ENCODE assay signal across 8 mouse cellular contexts in the genomic region with DNA sequence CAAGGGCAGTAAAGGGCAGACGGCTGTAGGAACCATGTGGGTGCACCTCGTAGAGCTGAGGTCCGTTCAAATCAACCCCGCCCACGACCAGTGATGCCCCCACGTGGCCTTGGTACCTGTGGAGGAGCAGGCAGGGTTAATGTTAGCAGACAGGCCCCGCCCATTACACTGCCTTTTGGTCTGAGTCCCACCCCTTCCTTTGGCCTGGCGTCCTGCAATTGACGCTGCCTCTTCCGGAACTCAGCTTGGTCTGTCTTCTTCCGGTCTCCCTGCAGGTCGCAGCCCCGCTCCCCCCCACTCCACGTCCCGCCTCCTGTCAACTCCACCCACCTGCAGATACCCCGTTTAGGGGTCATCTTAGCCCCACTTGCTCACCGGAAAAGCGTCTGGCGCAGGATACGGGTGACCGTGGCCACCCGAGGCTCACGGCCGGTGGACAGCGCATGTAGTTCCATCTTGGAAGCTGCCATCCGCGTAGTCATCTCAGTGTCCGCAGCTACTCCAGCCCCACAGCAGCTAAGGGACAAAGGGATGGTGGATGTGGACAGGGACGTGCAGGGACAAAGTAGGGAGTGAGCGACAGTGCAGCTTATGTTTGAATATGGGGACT. TPM values are rescaled to one million over a fixed set of nuclear protein-coding genes. Genes with fewer than 3 reads are reported as not detected.
DNase-seq lines count a peak whose midpoint lies in the region; ATAC-seq and TF ChIP-seq lines count a peak whose summit lies in the region.

No protein-coding gene starts in this region.

- H3K36me3 ChIP-seq in MEL (ENCODE audit: control insufficient read depth in 1 of 2, insufficient read depth in 2 of 2, low read length in 2 of 2), result peaks cover 0 to 13% of the 10 kb centered on the region in 2 experiments; a peak in 2 of 4 replicates
- H3K36me3 ChIP-seq in forebrain, postnatal 0 days (ENCODE audit: insufficient read depth), result peaks cover 9% of the 10 kb centered on the region
- H3K36me3 ChIP-seq in lung, embryonic 16.5 days (ENCODE audit: control insufficient read depth, insufficient read depth, low read length), result 0 out of 2 replicates have a peak, but pooled peaks cover 5% of the 10 kb centered on the region

- no peaks in the 10 kb centered on the region for H3K27me3 ChIP-seq in MEL (ENCODE audit: control insufficient read depth in 1 of 2, insufficient read depth in 2 of 2, low read length in 2 of 2)
- no peaks in the 10 kb centered on the region for H3K27me3 ChIP-seq in cerebellum, adult 2 months (ENCODE audit: control insufficient read depth, insufficient read depth, low read length)
- H3K27me3 ChIP-seq in forebrain, postnatal 0 days (ENCODE audit: insufficient read depth, low read length), result no peaks in the 10 kb centered on the region
- no peaks in the 10 kb centered on the region for H3K27me3 ChIP-seq in lung, embryonic 16.5 days (ENCODE audit: control insufficient read depth, insufficient read depth, low read depth, low read length)

- TF ChIP-seq RAD21 in MEL (IDR thresholded peaks at IDR 0.05; ENCODE audit: low read depth, low read length), result no peak

- H3K4me2 ChIP-seq in forebrain, postnatal 0 days (ENCODE audit: low read depth), result peak overlapping the region; percentile 94
- peak overlapping the region; percentile 72 for H3K4me2 ChIP-seq in lung, embryonic 16.5 days (ENCODE audit: low read depth, low read length)

- ATAC-seq in forebrain, postnatal 0 days, result peak; percentile 89
- peak; percentile 79 to 80 for ATAC-seq in hematopoietic stem cell, adult 5-6 weeks (replicated peaks in 1 of 2; ENCODE audit: insufficient read depth in 1 of 2, low FRiP score in 2 of 2, low TSS enrichment in 1 of 2, low read depth in 1 of 2, poor library complexity in 2 of 2, severe bottlenecking in 2 of 2)
- ATAC-seq in lung, embryonic 16.5 days (ENCODE audit: low read depth), result peak; percentile 92

- peak; percentile 96 for DNase-seq in MEL (ENCODE audit: low read depth, low spot score)
- peak; percentile 89 to 93 for DNase-seq in cerebellum, adult 2 months
- peak; percentile 85 for DNase-seq in forebrain, postnatal 0 days
- peak; percentile 68 for DNase-seq in layer of hippocampus, adult 9-10 months (ENCODE audit: low spot score)
- peak; percentile 68 for DNase-seq in ovary, postnatal 10 days (ENCODE audit: low spot score)
- DNase-seq in thymus, postnatal 10 days (ENCODE audit: low spot score in 2 of 2), result peak; percentile 47 to 57

- H3K4me3 ChIP-seq in MEL (ENCODE audit: control insufficient read depth in 1 of 2, insufficient read depth in 1 of 2, low read depth in 2 of 2, low read length in 2 of 2), result peak overlapping the region; percentile 67 to 85
- H3K4me3 ChIP-seq in cerebellum, adult 2 months (replicated peaks; ENCODE audit: insufficient read depth, low read depth, low read length), result peak overlapping the region; percentile 97
- H3K4me3 ChIP-seq in forebrain, postnatal 0 days (ENCODE audit: low read depth, low read length), result peak overlapping the region; percentile 58
- H3K4me3 ChIP-seq in lung, embryonic 16.5 days (ENCODE audit: low read length), result peak overlapping the region; percentile 80

- TF ChIP-seq CTCF in MEL (IDR thresholded peaks at IDR 0.05 in 2 of 3, conservative IDR thresholded peaks at IDR 0.05 in 1 of 3; ENCODE audit: control insufficient read depth in 1 of 3, insufficient read depth in 1 of 3, low read depth in 2 of 3, low read length in 3 of 3, poor library complexity in 1 of 3, severe bottlenecking in 1 of 3), result no peak
- TF ChIP-seq CTCF in cerebellum, adult 2 months (IDR thresholded peaks at IDR 0.05; ENCODE audit: borderline replicate concordance, insufficient read depth, low read depth, low read length), result no peak
- TF ChIP-seq CTCF in forebrain, postnatal 0 days (IDR thresholded peaks at IDR 0.05; ENCODE audit: low read depth), result no peak

- H3K79me2 ChIP-seq in MEL (ENCODE audit: control insufficient read depth, insufficient read depth, low read length, poor library complexity), result peaks cover 10% of the 10 kb centered on the region

- H3K27ac ChIP-seq in MEL (ENCODE audit: control insufficient read depth, low read depth, low read length), result peak overlapping the region; percentile 90
- H3K27ac ChIP-seq in cerebellum, adult 2 months (ENCODE audit: insufficient read depth, low read length), result peak overlapping the region; percentile 72
- H3K27ac ChIP-seq in forebrain, postnatal 0 days (ENCODE audit: low read depth, low read length), result peak overlapping the region; percentile 81
- peak overlapping the region; percentile 86 for H3K27ac ChIP-seq in lung, embryonic 16.5 days (ENCODE audit: low read length)

- H3K9me3 ChIP-seq in MEL (replicated peaks; ENCODE audit: insufficient read depth, low read length), result no peaks in the 10 kb centered on the region
- H3K9me3 ChIP-seq in forebrain, postnatal 0 days (ENCODE audit: low read length), result no peaks in the 10 kb centered on the region
- no peaks in the 10 kb centered on the region for H3K9me3 ChIP-seq in lung, embryonic 16.5 days (ENCODE audit: control insufficient read depth, low read length)

- TF ChIP-seq EP300 in MEL (IDR thresholded peaks at IDR 0.05; ENCODE audit: low read depth in 1 of 2, low read length in 2 of 2), result peak in 1 of 2 experiments; percentile 8; a peak in 1 of 4 replicates

- peaks cover 4 to 14% of the 10 kb centered on the region in 2 experiments; a peak in 3 of 4 replicates for H3K4me1 ChIP-seq in MEL (ENCODE audit: control insufficient read depth in 1 of 2, insufficient read depth in 2 of 2, low read length in 2 of 2)
- H3K4me1 ChIP-seq in cerebellum, adult 2 months (ENCODE audit: control insufficient read depth, insufficient read depth, low read length), result peaks cover 2% of the 10 kb centered on the region; the same call in 1 of the 2 replicates
- H3K4me1 ChIP-seq in forebrain, postnatal 0 days (ENCODE audit: insufficient read depth), result peaks cover 6% of the 10 kb centered on the region; the same call in 1 of the 2 replicates
- H3K4me1 ChIP-seq in lung, embryonic 16.5 days (replicated peaks; ENCODE audit: control insufficient read depth, insufficient read depth, low read length), result peaks cover 12% of the 10 kb centered on the region

- H3K9ac ChIP-seq in MEL (ENCODE audit: control insufficient read depth, low read depth, low read length, poor library complexity, severe bottlenecking), result peak overlapping the region; percentile 91
- H3K9ac ChIP-seq in forebrain, postnatal 0 days, result peak overlapping the region; percentile 89
- H3K9ac ChIP-seq in lung, embryonic 16.5 days (ENCODE audit: low read length), result peak overlapping the region; percentile 73

- WGBS in cerebellum, adult 2 months, result under 1% methylated on average over 30 of the region's 30 CpGs
- 1% methylated on average over 30 of the region's 30 CpGs for WGBS in forebrain, postnatal 0 days
- WGBS in lung, embryonic 16.5 days, result under 1% methylated on average over 30 of the region's 30 CpGs

- TF ChIP-seq POLR2A in MEL (IDR thresholded peaks at IDR 0.05; ENCODE audit: control insufficient read depth in 1 of 2, insufficient read depth in 1 of 2, low read depth in 1 of 2, low read length in 2 of 2, poor library complexity in 1 of 2), result peak; percentile 66 to 82; a peak in 3 of 4 replicates
- peak; percentile 80; the same call in 1 of the 2 replicates for TF ChIP-seq POLR2A in cerebellum, adult 2 months (IDR thresholded peaks at IDR 0.05; ENCODE audit: borderline replicate concordance, insufficient read depth, low read length)

RNA-seq across cellular contexts. Expression of a gene that starts 1.3 kb away (rescaled TPM):
- 228 and 275 TPM in 2 replicates for total RNA-seq in MEL (2012; rRNA removed)
- polyA plus RNA-seq in MEL (2012; ENCODE audit: insufficient read depth in 1 of 2, insufficient read length in 2 of 2, low read depth in 1 of 2, low replicate concordance in 2 of 2, missing spikeins in 1 of 2), result 100 to 1,000 TPM in 1 of 2 experiments, not detected in 1; 193 TPM
- polyA plus RNA-seq in cerebellum, adult 2 months (2012; rRNA removed), result 84.3 and 89.4 TPM in 2 replicates
- 46.5 and 63.7 TPM in 2 replicates for total RNA-seq in forebrain, postnatal 0 days (2014; rRNA removed)
- 86.2 and 95.8 TPM in 2 replicates for polyA plus RNA-seq in forebrain, postnatal 0 days (2015; fragmentation: Nextera tagmentation; extraction: Ambion mirVana)
- total RNA-seq in hematopoietic stem cell, adult 5-6 weeks (2017), result 38.8 and 79.5 TPM in 2 replicates
- polyA plus RNA-seq in lung, embryonic 16.5 days (2015; fragmentation: Nextera tagmentation; extraction: Ambion mirVana), result 39.7 and 56.6 TPM in 2 replicates

RNA-seq across cellular contexts. Expression of a gene that starts 3.3 kb away (rescaled TPM):
- total RNA-seq in MEL (2012; rRNA removed), result 0.69 and 1.5 TPM in 2 replicates
- polyA plus RNA-seq in MEL (2012; ENCODE audit: insufficient read depth in 1 of 2, insufficient read length in 2 of 2, low read depth in 1 of 2, low replicate concordance in 2 of 2, missing spikeins in 1 of 2), result 1 to 10 TPM in 1 of 2 experiments, not detected in 1; 3.0 TPM
- 2.6 and 3.4 TPM in 2 replicates for polyA plus RNA-seq in cerebellum, adult 2 months (2012; rRNA removed)
- total RNA-seq in forebrain, postnatal 0 days (2014; rRNA removed), result 1.0 and 3.3 TPM in 2 replicates
- polyA plus RNA-seq in forebrain, postnatal 0 days (2015; fragmentation: Nextera tagmentation; extraction: Ambion mirVana), result 1.1 and 1.9 TPM in 2 replicates
- total RNA-seq in hematopoietic stem cell, adult 5-6 weeks (2017), result not detected in 2 replicates
- polyA plus RNA-seq in lung, embryonic 16.5 days (2015; fragmentation: Nextera tagmentation; extraction: Ambion mirVana), result 0.77 and 1.2 TPM in 2 replicates

RNA-seq across cellular contexts. Expression of a gene that starts 6.2 kb away (rescaled TPM):
- total RNA-seq in MEL (2012; rRNA removed), result 0.78 and 1.1 TPM in 2 replicates
- polyA plus RNA-seq in MEL (2012; ENCODE audit: insufficient read depth in 1 of 2, insufficient read length in 2 of 2, low read depth in 1 of 2, low replicate concordance in 2 of 2, missing spikeins in 1 of 2), result 1 to 10 TPM in 1 of 2 experiments, not detected in 1; 2.5 TPM
- polyA plus RNA-seq in cerebellum, adult 2 months (2012; rRNA removed), result 106 and 110 TPM in 2 replicates
- total RNA-seq in forebrain, postnatal 0 days (2014; rRNA removed), result 6.0 and 7.9 TPM in 2 replicates
- 3.8 and 5.9 TPM in 2 replicates for polyA plus RNA-seq in forebrain, postnatal 0 days (2015; fragmentation: Nextera tagmentation; extraction: Ambion mirVana)
- total RNA-seq in hematopoietic stem cell, adult 5-6 weeks (2017), result not detected in 2 replicates
- polyA plus RNA-seq in lung, embryonic 16.5 days (2015; fragmentation: Nextera tagmentation; extraction: Ambion mirVana), result 1.6 and 2.8 TPM in 2 replicates

RNA-seq across cellular contexts. Expression of a gene that starts 28.9 kb away (rescaled TPM):
- 22.2 and 25.6 TPM in 2 replicates for total RNA-seq in MEL (2012; rRNA removed)
- polyA plus RNA-seq in MEL (2012; ENCODE audit: insufficient read depth in 1 of 2, insufficient read length in 2 of 2, low read depth in 1 of 2, low replicate concordance in 2 of 2, missing spikeins in 1 of 2), result 10 to 100 TPM in 1 of 2 experiments, not detected in 1; 32.3 TPM
- 34.9 and 36.1 TPM in 2 replicates for polyA plus RNA-seq in cerebellum, adult 2 months (2012; rRNA removed)
- total RNA-seq in forebrain, postnatal 0 days (2014; rRNA removed), result 9.7 and 12.4 TPM in 2 replicates
- polyA plus RNA-seq in forebrain, postnatal 0 days (2015; fragmentation: Nextera tagmentation; extraction: Ambion mirVana), result 9.8 and 12.1 TPM in 2 replicates
- 1.4 and 8.0 TPM in 2 replicates for total RNA-seq in hematopoietic stem cell, adult 5-6 weeks (2017)
- polyA plus RNA-seq in lung, embryonic 16.5 days (2015; fragmentation: Nextera tagmentation; extraction: Ambion mirVana), result 35.1 and 38.3 TPM in 2 replicates

RNA-seq across cellular contexts. Expression of a gene that starts 36.7 kb away (rescaled TPM):
- 11.5 and 12.9 TPM in 2 replicates for total RNA-seq in MEL (2012; rRNA removed)
- 10 to 100 TPM in 1 of 2 experiments, not detected in 1; 26.2 TPM for polyA plus RNA-seq in MEL (2012; ENCODE audit: insufficient read depth in 1 of 2, insufficient read length in 2 of 2, low read depth in 1 of 2, low replicate concordance in 2 of 2, missing spikeins in 1 of 2)
- polyA plus RNA-seq in cerebellum, adult 2 months (2012; rRNA removed), result 13.6 and 14.1 TPM in 2 replicates
- 16.6 and 24.5 TPM in 2 replicates for total RNA-seq in forebrain, postnatal 0 days (2014; rRNA removed)
- 8.0 and 10.4 TPM in 2 replicates for polyA plus RNA-seq in forebrain, postnatal 0 days (2015; fragmentation: Nextera tagmentation; extraction: Ambion mirVana)
- total RNA-seq in hematopoietic stem cell, adult 5-6 weeks (2017), result 23.3 and 27.5 TPM in 2 replicates
- polyA plus RNA-seq in lung, embryonic 16.5 days (2015; fragmentation: Nextera tagmentation; extraction: Ambion mirVana), result 34.0 and 34.9 TPM in 2 replicates

Comparison
In these comparisons a context has a peak if more than half of its experiments do, and no peak if none do; other contexts are left out.
1. Peak in every context shown above with its lines: DNase-seq, ATAC-seq, H3K4me3 ChIP-seq and H3K27ac ChIP-seq.
2. RNA of a gene that starts 6.2 kb away (polyA plus RNA-seq): 106 to 110 TPM in cerebellum, adult 2 months; 3.8 to 5.9 TPM in forebrain, postnatal 0 days, 2.5 TPM in MEL and 1.6 to 2.8 TPM in lung, embryonic 16.5 days; every median in the first group is over 10 times any median in the second.